Mouse (Mus musculus) kidney, postnatal 0 days (tissue): ENCODE measurements around the gene Gm21987. TPM values are rescaled to one million over a fixed set of nuclear protein-coding genes. Genes with fewer than 3 reads are reported as not detected.

Experiments
- ATAC-seq: fragments of 200-750 bp; cut with Nextera tagmentation; replicated peaks from 2 replicates; pipeline ENCODE4 v1.8.0; 2017; ENCODE audit warnings: low read depth, moderate number of reproducible peaks, moderate TSS enrichment, moderate library complexity; ENCODE audit not compliant: low FRiP score
- DNase-seq: peaks from one replicate; pipeline ENCODE4 v3.0.0-alpha.2; 2016; ENCODE audit warnings: low spot score
- H3K27ac ChIP-seq: fragments of 300-500 bp; sonication (generic); 2 replicates; pipeline ENCODE4 v1.5.1; 2014; ENCODE audit warnings: mild to moderate bottlenecking
- H3K27me3 ChIP-seq: fragments of 300-500 bp; sonication (generic); 2 replicates; pipeline ENCODE4 v1.6.1; 2014; ENCODE audit warnings: low read length, mixed read lengths; ENCODE audit not compliant: insufficient read depth
- H3K36me3 ChIP-seq: fragments of 300-500 bp; sonication (generic); 2 replicates; pipeline ENCODE4 v1.6.1; 2014; ENCODE audit warnings: low read length, mixed read lengths; ENCODE audit not compliant: insufficient read depth
- H3K4me1 ChIP-seq: fragments of 300-500 bp; sonication (generic); replicated peaks from 2 replicates; pipeline ENCODE4 v1.6.1; 2014; ENCODE audit warnings: antibody characterized with exemption, low read length, mixed read lengths; ENCODE audit not compliant: insufficient read depth
- H3K4me2 ChIP-seq: fragments of 300-500 bp; sonication (generic); 2 replicates; pipeline ENCODE4 v1.6.1; 2014; ENCODE audit warnings: mild to moderate bottlenecking, low read length, moderate library complexity, mixed read lengths
- H3K4me3 ChIP-seq: fragments of 300-500 bp; sonication (generic); replicated peaks from 2 replicates; pipeline ENCODE4 v1.5.1; 2014; ENCODE audit warnings: low read depth, low read length
- H3K9ac ChIP-seq: fragments of 300-500 bp; sonication (generic); 2 replicates; pipeline ENCODE4 v1.6.1; 2014; ENCODE audit warnings: low read depth, low read length
- H3K9me3 ChIP-seq: fragments of 300-500 bp; sonication (generic); replicated peaks from 2 replicates; pipeline ENCODE4 v1.6.1; 2016; ENCODE audit warnings: low read length, inconsistent platforms, mixed read lengths
- CTCF ChIP-seq: IDR thresholded peaks from 2 replicates; pipeline ENCODE4 v1.5.1; 2016; ENCODE audit warnings: antibody characterized with exemption, low read depth, mild to moderate bottlenecking, moderate library complexity
- WGBS: fragments of 180-500 bp; shearing (Covaris S2); extraction: QIAGEN DNeasy Blood & Tissue Kit; methylation state at CpG from one replicate; pipeline ENCODE4 v1.1.7; 2014; 5-methylcytosine and 5-hydroxymethylcytosine counted together
- polyA plus RNA-seq: library from polyadenylated mRNA; unstranded; fragments of >200 nt; fragmentation: Nextera tagmentation; extraction: Ambion mirVana; gene quantifications from 2 replicates; pipeline ENCODE4 v1.2.1, GENCODE M21; 2015

Gm21987 gene
- polyA plus RNA-seq, 1 experiment from 2014 or later = not detected

DNA sequence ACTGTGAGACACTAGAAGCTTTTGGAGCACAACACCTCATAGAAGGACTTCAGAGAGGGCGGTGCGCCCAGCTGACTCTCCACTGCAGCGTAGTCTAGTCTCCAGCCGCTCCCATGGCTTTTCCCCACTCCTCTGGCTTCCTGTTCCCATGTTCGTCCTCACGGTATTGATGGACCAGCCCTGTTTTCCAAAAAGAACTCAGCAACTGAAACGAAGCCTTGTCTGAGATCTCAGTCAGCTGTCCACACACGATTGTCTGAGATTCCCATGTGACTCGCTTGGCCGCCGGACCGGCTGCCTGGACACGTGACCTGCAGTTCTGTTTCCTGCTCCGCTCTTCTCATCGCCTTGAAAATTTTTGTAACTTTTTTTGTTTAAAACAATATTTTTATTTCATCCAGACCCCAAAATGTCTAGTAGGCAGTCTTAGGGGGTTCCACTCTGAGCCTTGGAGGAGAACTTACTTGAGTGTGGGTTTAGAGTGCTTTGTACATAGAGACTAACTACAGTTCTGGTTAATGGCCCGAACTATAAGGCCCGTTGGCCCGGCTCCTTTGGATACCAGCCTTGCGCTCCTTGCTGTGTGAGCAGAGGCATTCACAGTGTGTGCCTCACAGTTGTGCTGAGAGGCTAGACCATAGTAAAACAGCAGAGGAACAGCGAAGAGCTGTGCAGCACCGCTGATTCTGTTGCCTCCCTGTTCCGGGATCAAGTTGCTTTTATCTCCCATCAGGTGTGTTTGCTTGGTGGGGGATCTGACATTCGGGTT, 45.5 kb downstream of the Gm21987 start:
- Histone ChIP-seq H3K4me1 (peaks cover 6% of the 10 kb centered on the region; the same call in 1 of the 2 replicates), H3K27ac (no peak overlapping the region), H3K9ac (no peak overlapping the region), H3K9me3 (no peaks in the 10 kb centered on the region), H3K4me2 (peak overlapping the region; percentile 14; the same call in 1 of the 2 replicates), H3K36me3 (no peaks in the 10 kb centered on the region), H3K27me3 (no peaks in the 10 kb centered on the region), H3K4me3 (no peak overlapping the region)
- TF ChIP-seq CTCF = no peak
- ATAC-seq (no peak), DNase-seq (peak; percentile 45)
- 58% methylated on average over 23 of the region's 23 CpGs for WGBS

DNA sequence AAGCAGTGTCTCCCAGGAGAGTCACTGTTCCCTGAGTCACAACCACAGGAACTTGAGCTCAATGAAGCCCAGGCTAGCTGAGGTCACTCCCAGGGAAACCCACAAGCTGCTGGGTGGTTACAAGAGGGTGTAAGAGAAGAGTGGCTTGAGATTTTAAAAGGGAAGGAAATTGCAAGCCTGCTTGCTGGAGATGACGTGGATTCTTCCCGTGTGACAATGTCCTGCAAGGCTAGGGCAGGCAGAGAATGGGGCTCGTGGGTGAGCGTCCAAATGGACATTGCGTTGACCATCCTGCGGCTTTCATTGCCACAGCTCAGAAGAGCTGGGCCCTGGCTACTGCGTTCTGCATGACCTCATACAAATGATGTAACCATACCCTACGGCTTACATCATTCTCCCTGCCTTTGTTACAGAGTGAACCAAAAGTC, 47.4 kb downstream of the Gm21987 start:
- no peak for ATAC-seq
- DNase-seq = no peak
- Histone ChIP-seq H3K27me3 (no peaks in the 10 kb centered on the region), H3K9ac (no peak overlapping the region), H3K27ac (no peak overlapping the region), H3K4me2 (no peak overlapping the region), H3K9me3 (no peaks in the 10 kb centered on the region), H3K36me3 (no peaks in the 10 kb centered on the region), H3K4me1 (peaks cover 6% of the 10 kb centered on the region; the same call in 1 of the 2 replicates), H3K4me3 (no peak overlapping the region)
- TF ChIP-seq CTCF = no peak
- 87% methylated on average over 8 of the region's 8 CpGs for WGBS

GRCm38 (mm10) chr16:38395060-38395730, 48.4 kb downstream of the Gm21987 start:
- no peak for ATAC-seq
- H3K9ac ChIP-seq = no peak overlapping the region
- H3K4me3 ChIP-seq = no peak overlapping the region
- H3K4me2 ChIP-seq = no peak overlapping the region
- no peaks in the 10 kb centered on the region for H3K36me3 ChIP-seq
- H3K27me3 ChIP-seq = no peaks in the 10 kb centered on the region
- H3K27ac ChIP-seq = no peak overlapping the region
- H3K9me3 ChIP-seq = no peaks in the 10 kb centered on the region
- TF ChIP-seq CTCF = no peak
- peaks cover 15% of the 10 kb centered on the region for H3K4me1 ChIP-seq
- DNase-seq = no peak
- 51% methylated on average over 6 of the region's 6 CpGs for WGBS

DNA sequence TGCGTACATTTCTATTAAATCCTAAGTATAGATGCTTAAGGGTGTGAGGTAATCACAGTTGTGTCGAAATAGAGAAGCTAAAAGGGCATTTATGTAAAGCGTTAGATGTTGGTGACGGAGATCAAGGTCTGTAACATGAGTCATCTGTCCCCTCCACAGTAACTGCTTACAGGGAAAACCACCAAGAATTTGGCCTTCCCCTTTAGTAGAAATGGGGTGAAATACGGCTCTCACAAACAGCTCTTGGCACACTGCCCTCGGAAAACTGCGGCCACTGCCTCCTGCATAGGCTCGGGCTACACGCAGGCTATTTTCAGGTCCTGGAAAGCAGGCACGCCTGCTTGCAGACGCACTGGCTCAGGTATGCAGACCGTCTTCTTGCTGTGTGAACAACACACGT, 49.3 kb downstream of the Gm21987 start:
- no peaks in the 10 kb centered on the region for H3K27me3 ChIP-seq
- no peak overlapping the region for H3K27ac ChIP-seq
- peak overlapping the region; percentile 16; the same call in 1 of the 2 replicates for H3K4me2 ChIP-seq
- H3K4me1 ChIP-seq = peaks cover 17% of the 10 kb centered on the region
- no peak overlapping the region for H3K4me3 ChIP-seq
- no peaks in the 10 kb centered on the region for H3K9me3 ChIP-seq
- 30% methylated on average over 13 of the region's 13 CpGs for WGBS
- ATAC-seq = no peak
- H3K9ac ChIP-seq = no peak overlapping the region
- TF ChIP-seq CTCF = no peak
- peak; percentile 88 for DNase-seq
- no peaks in the 10 kb centered on the region for H3K36me3 ChIP-seq

DNA sequence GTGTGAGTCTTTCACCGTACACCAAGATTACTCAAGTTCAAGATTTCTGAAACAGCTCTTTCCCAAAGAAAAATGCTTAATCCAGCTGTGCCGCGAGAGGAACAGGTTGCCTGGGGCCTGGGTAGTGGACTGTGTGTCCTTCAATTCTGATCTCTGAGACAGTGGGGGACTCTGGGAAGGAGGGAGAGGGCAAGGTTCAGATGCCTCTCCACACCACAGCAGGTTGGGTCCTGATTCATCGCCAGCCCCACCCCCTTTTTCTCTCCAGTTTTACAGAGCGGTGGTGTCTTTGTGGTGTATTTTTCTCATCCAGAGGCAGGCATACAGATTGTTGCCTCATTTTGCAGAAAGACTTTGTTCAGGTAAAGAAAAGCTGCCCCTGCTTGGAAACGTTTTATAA, 51.4 kb downstream of the Gm21987 start:
- Histone ChIP-seq H3K9me3 (no peaks in the 10 kb centered on the region), H3K36me3 (no peaks in the 10 kb centered on the region), H3K4me1 (peaks cover 17% of the 10 kb centered on the region), H3K27me3 (no peaks in the 10 kb centered on the region), H3K9ac (no peak overlapping the region), H3K4me3 (no peak overlapping the region), H3K27ac (no peak overlapping the region), H3K4me2 (no peak overlapping the region)
- DNase-seq (no peak), ATAC-seq (peak; percentile 71; the same call in 1 of the 2 replicates)
- WGBS = 84% methylated on average over 6 of the region's 6 CpGs
- TF ChIP-seq CTCF = no peak

- H3K9me3 ChIP-seq = no peaks in the 10 kb centered on the region
- DNase-seq = no peak
- H3K4me1 ChIP-seq = peaks cover 17% of the 10 kb centered on the region
- no peak overlapping the region for H3K9ac ChIP-seq
- no peak overlapping the region for H3K4me3 ChIP-seq
- H3K27ac ChIP-seq = peak overlapping the region; percentile 78
- H3K27me3 ChIP-seq = no peaks in the 10 kb centered on the region
- 67% methylated on average over 3 of the region's 3 CpGs for WGBS
- H3K4me2 ChIP-seq = peak overlapping the region; percentile 59; the same call in 1 of the 2 replicates
- no peak for TF ChIP-seq CTCF
- no peak for ATAC-seq
- H3K36me3 ChIP-seq = no peaks in the 10 kb centered on the region
Observed at GRCm38 (mm10) chr16:38399076-38399475, 52.2 kb downstream of the Gm21987 start.
